Mouse (Mus musculus) embryo, embryonic 9.5 days (tissue): ENCODE results near the gene Ablim2.

Experiments used
- DNase-seq: peaks from one replicate; pipeline ENCODE4 v3.0.0-alpha.2; 2017; ENCODE audit errors: extremely low spot score

Gene Ablim2

GRCm38 (mm10) chr5:35884689-35885088 lies 127.0 kb downstream of the Ablim2 start:
- no peak for DNase-seq

GRCm38 (mm10) chr5:35888959-35889358 lies 131.3 kb downstream of the Ablim2 start:
- DNase-seq = no peak

DNA sequence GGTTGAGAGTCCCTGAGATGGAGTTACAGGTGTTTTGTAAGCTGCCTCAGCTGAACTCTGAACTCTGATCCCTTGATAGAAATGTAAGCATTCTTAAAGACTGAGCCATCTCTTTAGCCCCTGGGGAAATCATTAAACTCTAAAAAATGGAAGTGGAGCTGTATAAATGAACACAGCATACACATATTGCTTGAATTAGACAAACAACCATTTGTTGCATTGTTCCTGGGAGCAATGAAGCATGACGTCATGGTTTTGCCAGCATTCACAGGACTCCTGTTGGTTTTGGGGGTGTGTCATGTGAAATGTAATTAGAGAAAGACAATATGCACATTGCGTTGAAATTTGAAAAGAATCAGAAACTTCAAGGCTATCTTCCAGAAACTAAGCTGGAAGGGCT lies 132.0 kb downstream of the Ablim2 start:
- DNase-seq = no peak

GRCm38 (mm10) chr5:35890985-35891730 lies 133.5 kb downstream of the Ablim2 start:
- DNase-seq = no peak

- DNase-seq = no peak
These were observed 134.7 kb downstream of the Ablim2 start for GRCm38 (mm10) chr5:35892363-35892762.

DNA sequence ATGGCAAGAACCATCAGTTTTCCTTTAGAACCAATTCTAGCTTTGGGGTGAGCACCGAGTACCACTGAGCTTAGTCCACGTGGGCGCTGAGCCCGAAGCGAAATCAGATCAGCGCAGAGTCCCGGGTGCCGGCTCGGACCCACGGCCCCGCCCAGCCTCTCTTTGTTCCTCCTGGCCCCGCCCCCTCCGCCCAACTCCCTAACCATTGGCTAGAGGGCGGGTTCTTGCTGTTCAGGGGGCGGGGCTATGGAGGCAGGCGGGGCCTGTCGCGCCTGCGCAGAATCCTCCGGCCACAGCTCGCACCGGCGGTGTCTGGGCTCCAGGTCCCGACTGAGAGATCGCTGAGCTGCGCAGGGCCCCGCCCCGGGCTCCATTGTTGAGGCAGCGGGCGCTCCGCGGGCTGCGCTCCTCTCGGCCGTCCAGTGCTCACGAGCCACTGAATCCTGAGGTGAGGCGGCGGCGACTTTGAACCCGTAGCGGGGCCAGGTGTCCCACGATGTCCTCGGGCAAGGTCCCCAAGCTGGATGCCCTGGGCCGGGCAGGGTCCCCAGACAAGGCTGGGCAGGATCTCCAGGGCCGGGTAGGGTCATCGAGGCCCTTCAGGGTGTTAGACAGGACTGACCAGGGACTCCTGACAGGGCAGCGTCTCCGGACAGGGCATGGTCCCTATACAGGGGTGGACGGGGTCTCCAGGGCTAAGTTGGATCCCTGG lies 135.6 kb downstream of the Ablim2 start, which contains the start of gene Afap1:
Gene Afap1 (plus strand): TSS at position 227 of the 712 bp plus-strand sequence.
- peak; percentile 100 for DNase-seq

DNA sequence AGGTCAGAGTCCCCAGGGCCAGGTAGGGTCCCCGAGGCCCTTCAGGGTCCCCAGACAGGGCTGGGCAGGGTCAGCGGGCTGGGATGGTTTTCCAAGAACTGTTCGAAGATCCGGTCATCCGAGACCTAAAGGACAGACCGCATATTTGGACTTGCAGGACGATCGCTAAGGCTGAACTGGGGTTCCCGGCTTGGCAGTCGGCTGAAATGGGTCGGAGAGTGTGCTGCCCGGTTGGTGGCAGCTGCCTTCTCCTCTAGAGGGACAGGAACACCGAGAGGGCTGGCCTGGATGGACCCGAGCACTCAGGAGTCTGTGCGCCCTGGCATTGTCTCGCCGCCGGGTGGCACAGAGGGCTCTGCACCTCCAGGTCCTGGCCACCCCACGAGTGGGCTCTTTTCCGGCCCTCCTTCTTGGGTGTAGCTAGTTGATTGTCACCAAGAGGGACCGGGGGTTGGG lies 136.2 kb downstream of the Ablim2 start:
- DNase-seq = peak; percentile 68

GRCm38 (mm10) chr5:35894295-35895047 lies 136.8 kb downstream of the Ablim2 start:
- DNase-seq = peak; percentile 24

DNA sequence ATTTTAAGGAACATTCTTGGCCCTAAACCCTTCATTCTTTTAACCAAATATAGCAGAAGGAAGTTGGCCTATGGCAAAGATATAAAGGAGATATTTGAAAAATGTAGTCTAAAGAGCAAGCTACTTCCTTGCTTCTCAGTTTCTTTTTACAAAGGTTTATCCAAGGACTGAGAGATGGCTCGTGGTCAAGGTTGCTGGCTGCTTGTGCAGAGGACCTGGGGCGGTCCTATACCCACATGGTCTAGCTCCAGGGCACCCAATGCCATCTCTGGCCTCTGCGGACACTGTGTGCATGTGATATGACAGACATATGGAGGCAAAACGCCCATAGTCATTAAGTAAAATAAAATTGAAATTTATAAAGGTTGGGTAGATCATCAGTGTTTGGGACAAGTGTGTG lies 138.2 kb downstream of the Ablim2 start:
- DNase-seq = no peak

GRCm38 (mm10) chr5:35896556-35896955 lies 138.9 kb downstream of the Ablim2 start:
- no peak for DNase-seq

- no peak for DNase-seq
These were observed 139.5 kb downstream of the Ablim2 start for GRCm38 (mm10) chr5:35897147-35897546.

GRCm38 (mm10) chr5:35898114-35898513 lies 140.4 kb downstream of the Ablim2 start:
- DNase-seq = no peak

- DNase-seq = no peak
These were observed 141.3 kb downstream of the Ablim2 start for GRCm38 (mm10) chr5:35898994-35899393.

DNA sequence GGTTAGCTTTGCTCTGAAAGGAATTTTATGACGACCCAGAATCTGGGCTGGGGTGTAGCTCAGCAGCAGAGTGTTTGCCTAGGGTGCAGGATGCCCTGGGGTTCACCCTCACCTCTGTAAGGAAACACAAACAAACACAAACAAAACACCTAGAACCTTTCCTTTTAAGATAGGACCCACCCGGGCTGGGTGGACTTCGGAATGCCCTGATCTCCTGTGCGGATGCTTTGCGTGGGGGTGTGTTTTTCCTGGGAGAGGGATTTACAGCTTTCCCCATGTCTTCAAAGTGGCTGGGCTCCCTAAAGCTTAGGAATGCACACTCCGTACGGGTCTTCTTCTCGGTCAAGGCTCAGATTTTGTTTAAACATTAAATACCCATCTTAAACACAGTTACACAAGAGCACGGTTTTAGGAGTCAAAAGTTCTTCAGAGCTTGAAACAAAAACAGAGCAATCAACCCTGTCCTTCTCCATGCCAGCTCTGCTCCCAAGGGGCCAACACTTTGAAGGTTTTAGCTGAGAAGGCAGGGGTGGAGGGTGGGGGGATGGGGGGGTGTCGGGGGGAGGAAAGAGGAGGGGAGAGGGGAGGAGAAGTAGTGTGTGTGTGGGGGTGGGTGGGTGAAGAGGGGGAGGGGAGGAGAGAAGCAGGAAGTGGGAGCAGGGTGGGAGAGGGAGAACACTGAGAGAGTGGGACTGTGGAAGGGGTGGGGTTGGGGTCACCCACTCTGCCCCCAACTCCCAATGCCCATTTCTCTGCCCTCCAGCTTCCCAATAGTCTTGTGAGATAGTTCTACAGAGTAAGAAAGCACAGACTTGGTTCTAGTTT lies 142.9 kb downstream of the Ablim2 start:
- no peak for DNase-seq

DNA sequence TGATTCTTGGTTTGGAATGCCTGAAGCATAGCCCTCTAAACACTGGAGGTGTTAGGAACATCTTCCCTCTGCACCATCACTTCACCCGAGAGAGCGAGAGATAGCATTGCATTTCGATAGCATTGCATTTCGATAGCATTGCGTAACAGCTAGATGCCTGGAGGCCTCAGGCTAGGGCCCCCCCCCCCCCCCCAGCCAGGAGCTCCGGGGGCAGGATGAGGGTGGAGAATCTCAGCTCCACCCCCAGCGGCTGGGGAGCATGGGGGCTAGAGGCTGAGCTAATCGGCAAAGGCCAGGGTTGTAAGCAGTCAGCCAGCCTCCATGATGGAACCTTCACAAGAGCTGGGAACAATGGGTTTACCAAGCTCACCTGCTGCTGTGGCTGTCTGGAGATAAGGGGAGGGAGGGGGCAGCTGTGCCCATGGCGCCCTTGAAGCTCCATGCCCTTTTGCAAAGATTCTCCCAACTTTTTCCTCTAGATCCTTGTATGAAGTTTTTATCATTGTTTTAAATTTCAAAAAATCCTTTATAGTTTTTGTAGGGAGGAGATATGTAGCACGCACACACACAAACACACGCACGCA lies 143.6 kb downstream of the Ablim2 start:
- DNase-seq = peak; percentile 42

- no peak for DNase-seq
These were observed 145.8 kb downstream of the Ablim2 start for GRCm38 (mm10) chr5:35903456-35903855.

- DNase-seq = no peak
These were observed 147.6 kb downstream of the Ablim2 start for GRCm38 (mm10) chr5:35905283-35905682.

GRCm38 (mm10) chr5:35907090-35907489 lies 149.4 kb downstream of the Ablim2 start:
- no peak for DNase-seq

DNA sequence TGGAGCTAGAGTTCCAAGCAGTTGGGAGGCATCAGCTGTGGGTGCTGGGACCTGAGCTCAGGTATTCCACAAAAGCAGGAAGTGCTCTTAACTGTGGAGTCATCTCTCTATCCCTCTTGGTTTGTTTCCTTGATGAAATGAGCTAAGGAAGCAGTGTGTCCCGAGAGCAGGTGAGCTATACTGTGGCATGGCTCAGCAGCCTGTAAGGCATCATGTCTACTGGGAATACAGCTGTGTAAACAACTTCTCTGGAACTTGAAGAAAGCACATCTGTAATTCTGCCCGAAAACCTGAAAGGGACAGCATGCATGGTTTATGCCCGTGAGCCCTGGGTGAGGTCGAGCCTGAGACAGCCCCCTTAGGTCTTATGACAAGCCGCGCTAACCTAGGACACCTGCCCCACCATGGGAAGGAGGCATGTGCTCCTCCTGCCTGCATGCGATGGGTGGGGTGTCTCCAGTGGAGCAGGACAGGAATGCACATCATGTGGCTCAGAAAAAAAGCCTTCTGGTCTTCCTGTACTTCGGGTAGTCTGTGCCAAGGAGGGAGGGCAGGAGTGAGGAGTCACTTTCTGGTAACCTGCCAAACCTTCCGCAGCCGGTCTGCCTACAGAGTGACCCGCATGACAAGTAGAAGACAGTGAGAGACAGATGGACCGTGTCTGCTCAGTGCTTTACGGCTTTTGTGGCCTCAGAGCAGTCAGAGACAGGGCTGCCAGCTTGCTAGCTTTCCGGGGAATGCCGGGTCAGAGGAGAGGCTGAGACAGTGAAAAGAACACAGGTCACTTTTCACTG lies 150.2 kb downstream of the Ablim2 start:
- peak; percentile 34 for DNase-seq
